Mouse (Mus musculus) embryonic fibroblast, embryonic 13.5 days (primary cell): ENCODE results near the gene Olfr427.

Source experiments
- CTCF ChIP-seq: IDR thresholded peaks from 2 replicates; pipeline ENCODE4 v1.5.1; 2011; ENCODE audit warnings: mild to moderate bottlenecking, control low read depth, low read length, moderate library complexity, borderline replicate concordance; ENCODE audit not compliant: insufficient read depth
- POLR2A ChIP-seq: IDR thresholded peaks from 2 replicates; pipeline ENCODE4 v1.6.1; 2011; ENCODE audit warnings: low read depth, mild to moderate bottlenecking, control low read depth, low read length, moderate library complexity

DNA sequence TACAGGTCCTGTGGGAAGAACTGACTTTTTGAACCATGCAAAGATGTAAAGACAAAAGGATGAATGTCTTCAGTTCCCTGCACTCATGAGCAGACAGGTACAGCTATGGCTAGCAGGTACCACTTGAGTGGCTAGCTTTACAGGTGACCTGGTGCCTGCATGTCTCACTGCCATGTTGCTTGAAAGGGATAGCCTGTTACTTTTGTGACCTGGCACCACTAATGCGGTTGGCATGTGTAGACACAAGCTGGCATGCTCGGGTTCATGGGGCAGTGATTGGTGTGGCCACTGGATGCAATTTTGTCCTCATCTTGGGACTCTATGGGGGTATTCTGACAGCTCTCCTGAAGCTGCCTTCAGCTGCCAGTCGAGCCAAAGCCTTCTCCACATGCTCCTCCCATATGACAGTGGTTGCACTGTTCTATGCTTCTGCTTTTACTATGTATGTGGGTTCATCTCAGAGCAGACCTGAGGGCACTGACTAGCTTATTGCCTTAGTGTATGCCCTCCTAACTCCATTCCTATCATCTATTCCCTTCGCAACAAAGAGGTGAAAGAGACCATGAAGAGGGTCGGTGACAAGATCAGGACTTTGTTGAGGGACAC, 44.7 kb upstream of the Olfr427 start:
- TF ChIP-seq CTCF (no peak), POLR2A (no peak)
